Mouse (Mus musculus) kidney, adult 2 months (tissue): ENCODE results near the gene Lix1l.

ENCODE experiments used
- CTCF ChIP-seq: fragments of 200-500 bp; conservative IDR thresholded peaks from 2 replicates; pipeline ENCODE4 v1.5.1; 2011; ENCODE audit warnings: low read depth, mild to moderate bottlenecking, control low read depth, low read length, moderate library complexity, mixed read lengths; ENCODE audit not compliant: insufficient read depth, insufficient read length
- POLR2A ChIP-seq: fragments of 200-500 bp; IDR thresholded peaks from one replicate; pipeline ENCODE4 v1.6.1; 2011; ENCODE audit warnings: low read depth, low read length, control low read depth

DNA sequence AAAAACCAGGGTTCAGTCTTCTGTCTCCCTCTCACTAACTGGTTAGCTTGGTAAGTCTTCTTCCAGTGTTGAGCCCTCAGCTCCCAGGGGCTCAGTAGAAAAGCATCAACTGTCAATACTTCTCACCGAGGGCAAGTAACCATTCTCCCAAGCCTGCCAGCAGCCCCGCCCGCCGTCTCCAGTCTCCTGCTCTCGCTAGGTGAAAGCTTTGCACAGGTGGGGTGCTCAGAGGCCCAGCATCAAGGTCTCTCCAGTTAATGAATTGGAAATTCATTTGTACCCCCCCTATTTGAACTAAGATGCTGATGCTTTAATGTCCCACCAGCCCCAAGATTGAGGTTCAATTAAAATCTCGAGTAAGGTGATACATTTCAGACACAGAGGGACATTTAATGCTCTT lies 19.8 kb upstream of the Lix1l start:
- no peak for TF ChIP-seq CTCF
- no peak for TF ChIP-seq POLR2A
